Mouse (Mus musculus): ENCODE data around the gene Cacna1c. TPM values are rescaled to one million over a fixed set of nuclear protein-coding genes. Genes with fewer than 3 reads are reported as not detected.

The Cacna1c gene
- polyA plus RNA-seq, 1 experiment: 1.0 TPM

DNA sequence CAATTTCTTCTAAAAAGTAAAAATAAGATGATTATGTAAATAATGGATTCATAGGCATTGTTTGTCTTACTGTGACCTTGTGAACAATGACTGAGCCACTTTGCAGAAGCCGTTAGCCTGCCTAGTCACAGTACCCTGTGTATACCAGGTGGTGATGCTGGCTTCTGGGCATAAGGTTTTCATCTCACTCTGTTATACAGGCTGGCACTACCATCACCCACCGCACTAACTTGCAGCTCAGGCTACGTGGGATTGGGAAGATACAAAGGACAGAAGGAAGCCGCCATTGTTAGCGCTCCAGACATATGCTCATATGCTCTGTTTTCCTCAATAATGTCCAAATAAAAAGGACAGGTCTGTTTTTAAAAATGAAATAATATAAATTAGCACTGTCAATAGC, 440.4 kb downstream of the Cacna1c start:
- no peak for TF ChIP-seq POLR2A (IDR thresholded peaks at IDR 0.05; ENCODE audit: insufficient read depth, low read length)
- H3K27me3 ChIP-seq (ENCODE audit: control insufficient read depth, insufficient read depth, low read length, poor library complexity, severe bottlenecking): no peaks in the 10 kb centered on the region
- no peak overlapping the region for H3K9ac ChIP-seq (ENCODE audit: low read depth, poor library complexity, severe bottlenecking)
- H3K4me3 ChIP-seq (ENCODE audit: low read depth, low read length): no peak overlapping the region
- no peaks in the 10 kb centered on the region for H3K9me3 ChIP-seq (replicated peaks; ENCODE audit: control insufficient read depth, insufficient read depth, low read length, poor library complexity, severe bottlenecking)
- no peaks in the 10 kb centered on the region for H3K36me3 ChIP-seq (ENCODE audit: control insufficient read depth, insufficient read depth, low read length, poor library complexity, severe bottlenecking)
- H3K4me1 ChIP-seq (ENCODE audit: control insufficient read depth, insufficient read depth, low read length): no peaks in the 10 kb centered on the region
- no peak overlapping the region for H3K27ac ChIP-seq (ENCODE audit: insufficient read depth, low read length)

DNA sequence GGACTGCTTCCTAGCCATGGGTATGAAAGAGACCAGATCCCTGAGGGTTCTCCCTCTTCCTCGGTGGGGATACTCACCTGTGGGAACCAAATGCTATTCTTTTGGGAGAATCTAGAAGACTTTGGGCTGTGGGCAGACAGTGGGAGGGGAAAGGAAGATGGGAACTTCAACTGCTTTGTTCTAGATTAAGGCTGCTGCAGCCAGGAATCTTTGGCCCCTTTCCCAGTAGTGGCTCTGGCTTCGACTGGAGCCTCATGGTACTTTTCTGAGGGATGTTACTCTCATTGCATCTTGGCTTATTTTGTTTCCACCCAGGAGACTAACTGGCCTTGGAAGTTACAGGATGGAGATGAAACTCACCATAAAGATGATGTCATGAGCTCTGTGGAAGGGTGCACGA, 441.8 kb downstream of the Cacna1c start:
- no peaks in the 10 kb centered on the region for H3K4me1 ChIP-seq (ENCODE audit: control insufficient read depth, insufficient read depth, low read length)
- no peaks in the 10 kb centered on the region for H3K36me3 ChIP-seq (ENCODE audit: control insufficient read depth, insufficient read depth, low read length, poor library complexity, severe bottlenecking)
- no peaks in the 10 kb centered on the region for H3K9me3 ChIP-seq (replicated peaks; ENCODE audit: control insufficient read depth, insufficient read depth, low read length, poor library complexity, severe bottlenecking)
- H3K27ac ChIP-seq (ENCODE audit: insufficient read depth, low read length): no peak overlapping the region
- TF ChIP-seq POLR2A (IDR thresholded peaks at IDR 0.05; ENCODE audit: insufficient read depth, low read length) (no peak), EP300 (IDR thresholded peaks at IDR 0.05; ENCODE audit: insufficient read depth, low read depth, low read length) (no peak), CTCF (IDR thresholded peaks at IDR 0.05; ENCODE audit: low read depth, low read length) (no peak)
- H3K4me3 ChIP-seq (ENCODE audit: low read depth, low read length): no peak overlapping the region
- no peaks in the 10 kb centered on the region for H3K27me3 ChIP-seq (ENCODE audit: control insufficient read depth, insufficient read depth, low read length, poor library complexity, severe bottlenecking)
- no peak overlapping the region for H3K9ac ChIP-seq (ENCODE audit: low read depth, poor library complexity, severe bottlenecking)

DNA sequence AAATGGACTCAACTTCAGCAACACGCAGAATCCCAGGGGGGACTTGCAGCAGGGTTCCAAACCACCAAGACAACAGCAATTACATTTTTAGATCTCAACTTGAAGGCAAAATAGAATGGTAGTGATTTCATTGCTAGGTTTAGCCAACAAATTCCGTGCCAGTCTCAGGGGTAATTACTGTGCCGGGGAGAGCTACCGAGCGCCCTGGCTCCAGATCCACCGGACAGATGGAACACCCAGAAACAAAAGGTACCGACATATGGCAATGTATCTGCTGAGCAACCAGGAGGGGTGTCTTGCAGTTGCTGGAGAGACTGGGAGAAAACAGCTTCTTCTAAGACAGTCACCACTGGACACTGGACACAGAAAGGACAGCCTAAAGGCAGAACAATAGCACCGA, 442.4 kb downstream of the Cacna1c start:
- Histone ChIP-seq H3K27ac (ENCODE audit: insufficient read depth, low read length) (no peak overlapping the region), H3K4me3 (ENCODE audit: low read depth, low read length) (no peak overlapping the region), H3K36me3 (ENCODE audit: control insufficient read depth, insufficient read depth, low read length, poor library complexity, severe bottlenecking) (no peaks in the 10 kb centered on the region), H3K4me1 (ENCODE audit: control insufficient read depth, insufficient read depth, low read length) (no peaks in the 10 kb centered on the region), H3K9me3 (replicated peaks; ENCODE audit: control insufficient read depth, insufficient read depth, low read length, poor library complexity, severe bottlenecking) (no peaks in the 10 kb centered on the region), H3K9ac (ENCODE audit: low read depth, poor library complexity, severe bottlenecking) (no peak overlapping the region), H3K27me3 (ENCODE audit: control insufficient read depth, insufficient read depth, low read length, poor library complexity, severe bottlenecking) (no peaks in the 10 kb centered on the region)
- no peak for TF ChIP-seq POLR2A (IDR thresholded peaks at IDR 0.05; ENCODE audit: insufficient read depth, low read length)
- no peak for TF ChIP-seq CTCF (IDR thresholded peaks at IDR 0.05; ENCODE audit: low read depth, low read length)
- TF ChIP-seq EP300 (IDR thresholded peaks at IDR 0.05; ENCODE audit: insufficient read depth, low read depth, low read length): no peak

DNA sequence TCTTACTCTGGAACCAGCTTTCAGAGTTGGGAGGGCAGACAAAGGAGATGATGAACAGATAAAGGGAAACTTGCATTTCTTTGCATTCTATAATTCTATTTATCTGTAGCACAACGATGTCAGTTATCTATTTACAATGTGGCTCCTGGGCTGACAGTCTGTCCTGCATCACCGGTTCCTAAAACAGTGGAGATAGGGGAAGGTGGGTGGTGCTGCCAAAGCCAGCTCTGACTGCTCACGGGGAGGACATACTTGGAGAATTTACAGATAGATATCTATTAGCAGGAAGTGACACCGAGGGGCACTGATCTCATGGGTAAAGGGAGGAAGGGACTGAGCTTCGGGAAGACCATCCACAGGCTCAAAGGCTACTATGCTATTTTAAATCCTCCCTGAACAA, 443.2 kb downstream of the Cacna1c start:
- Histone ChIP-seq H3K9ac (ENCODE audit: low read depth, poor library complexity, severe bottlenecking) (no peak overlapping the region), H3K27me3 (ENCODE audit: control insufficient read depth, insufficient read depth, low read length, poor library complexity, severe bottlenecking) (no peaks in the 10 kb centered on the region), H3K9me3 (replicated peaks; ENCODE audit: control insufficient read depth, insufficient read depth, low read length, poor library complexity, severe bottlenecking) (no peaks in the 10 kb centered on the region), H3K4me1 (ENCODE audit: control insufficient read depth, insufficient read depth, low read length) (no peaks in the 10 kb centered on the region), H3K4me3 (ENCODE audit: low read depth, low read length) (no peak overlapping the region), H3K36me3 (ENCODE audit: control insufficient read depth, insufficient read depth, low read length, poor library complexity, severe bottlenecking) (no peaks in the 10 kb centered on the region), H3K27ac (ENCODE audit: insufficient read depth, low read length) (no peak overlapping the region)
- no peak for TF ChIP-seq EP300 (IDR thresholded peaks at IDR 0.05; ENCODE audit: insufficient read depth, low read depth, low read length)
- TF ChIP-seq CTCF (IDR thresholded peaks at IDR 0.05; ENCODE audit: low read depth, low read length): no peak
- TF ChIP-seq POLR2A (IDR thresholded peaks at IDR 0.05; ENCODE audit: insufficient read depth, low read length): no peak

DNA sequence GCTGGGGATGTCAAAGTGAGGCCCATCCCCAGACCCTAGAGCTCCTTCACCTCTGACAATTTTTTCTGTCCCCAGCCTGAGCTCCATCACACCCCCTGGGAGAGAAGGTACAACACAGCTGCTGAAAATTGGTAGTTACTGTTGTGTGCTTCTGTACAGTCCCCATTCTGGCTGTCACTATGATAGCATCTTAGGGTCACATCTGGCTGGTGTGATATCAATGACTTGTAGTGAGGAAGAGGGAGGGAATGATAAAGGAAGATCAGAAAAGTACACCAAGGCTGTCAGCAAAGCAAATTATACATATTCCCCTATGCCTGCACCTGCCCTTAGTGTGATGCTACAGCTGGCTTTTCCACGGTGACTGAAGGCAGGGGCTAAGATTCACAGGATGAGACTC, 446.9 kb downstream of the Cacna1c start:
- no peak for TF ChIP-seq EP300 (IDR thresholded peaks at IDR 0.05; ENCODE audit: insufficient read depth, low read depth, low read length)
- TF ChIP-seq CTCF (IDR thresholded peaks at IDR 0.05; ENCODE audit: low read depth, low read length): no peak
- no peak for TF ChIP-seq POLR2A (IDR thresholded peaks at IDR 0.05; ENCODE audit: insufficient read depth, low read length)
- Histone ChIP-seq H3K36me3 (ENCODE audit: control insufficient read depth, insufficient read depth, low read length, poor library complexity, severe bottlenecking) (no peaks in the 10 kb centered on the region), H3K9ac (ENCODE audit: low read depth, poor library complexity, severe bottlenecking) (no peak overlapping the region), H3K27me3 (ENCODE audit: control insufficient read depth, insufficient read depth, low read length, poor library complexity, severe bottlenecking) (no peaks in the 10 kb centered on the region), H3K4me3 (ENCODE audit: low read depth, low read length) (no peak overlapping the region), H3K27ac (ENCODE audit: insufficient read depth, low read length) (no peak overlapping the region), H3K9me3 (replicated peaks; ENCODE audit: control insufficient read depth, insufficient read depth, low read length, poor library complexity, severe bottlenecking) (no peaks in the 10 kb centered on the region), H3K4me1 (ENCODE audit: control insufficient read depth, insufficient read depth, low read length) (no peaks in the 10 kb centered on the region)

DNA sequence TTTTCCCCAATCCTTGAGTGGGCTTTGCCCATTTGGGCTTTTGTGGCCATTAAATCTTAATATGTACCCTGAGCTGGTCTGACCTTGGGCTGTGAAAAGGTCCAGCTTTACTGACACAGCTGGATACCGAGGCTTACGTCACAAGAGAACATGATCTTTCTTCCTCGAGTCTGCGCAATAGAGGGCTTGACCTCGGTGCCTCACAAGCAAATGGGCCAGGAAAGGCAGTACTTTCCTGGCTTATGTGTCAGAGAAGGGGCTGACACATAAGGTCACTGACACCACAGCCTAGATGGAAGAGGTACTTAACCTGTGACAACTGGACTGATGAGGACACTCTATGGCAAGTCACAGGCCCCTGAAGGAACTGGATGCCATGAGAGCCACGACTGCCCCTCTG, 453.5 kb downstream of the Cacna1c start:
- no peak for TF ChIP-seq EP300 (IDR thresholded peaks at IDR 0.05; ENCODE audit: insufficient read depth, low read depth, low read length)
- no peak for TF ChIP-seq CTCF (IDR thresholded peaks at IDR 0.05; ENCODE audit: low read depth, low read length)
- TF ChIP-seq POLR2A (IDR thresholded peaks at IDR 0.05; ENCODE audit: insufficient read depth, low read length): no peak
- Histone ChIP-seq H3K27me3 (ENCODE audit: control insufficient read depth, insufficient read depth, low read length, poor library complexity, severe bottlenecking) (no peaks in the 10 kb centered on the region), H3K9ac (ENCODE audit: low read depth, poor library complexity, severe bottlenecking) (no peak overlapping the region), H3K4me3 (ENCODE audit: low read depth, low read length) (no peak overlapping the region), H3K4me1 (ENCODE audit: control insufficient read depth, insufficient read depth, low read length) (no peaks in the 10 kb centered on the region), H3K36me3 (ENCODE audit: control insufficient read depth, insufficient read depth, low read length, poor library complexity, severe bottlenecking) (no peaks in the 10 kb centered on the region), H3K9me3 (replicated peaks; ENCODE audit: control insufficient read depth, insufficient read depth, low read length, poor library complexity, severe bottlenecking) (no peaks in the 10 kb centered on the region), H3K27ac (ENCODE audit: insufficient read depth, low read length) (no peak overlapping the region)

All from ES-Bruce4 (cell line).